In genomic region chr11:87760301-87761081, GRCm38 (mm10) we compare ENCODE assay signal across 9 mouse cellular contexts. TPM values are rescaled to one million over a fixed set of nuclear protein-coding genes. Genes with fewer than 3 reads are reported as not detected.
DNase-seq lines count a peak whose midpoint lies in the region; ATAC-seq and TF ChIP-seq lines count a peak whose summit lies in the region.
"Had no signal": no experiment of that assay in that cellular context is flagged by ENCODE, and none has a peak within 500 bp of the region (broad histone marks: within the 10 kb centered on the region; RNA-seq: fewer than 3 reads in every experiment).

Gene Tspoap1 (plus strand): TSS chr11:87760541.

- H3K9me3 ChIP-seq in stomach, embryonic 15.5 days: no peaks in the 10 kb centered on the region
- no peaks in the 10 kb centered on the region for H3K9me3 ChIP-seq in stomach, postnatal 0 days (ENCODE audit: control insufficient read depth, low read length)
- H3K9me3 ChIP-seq in forebrain, embryonic 12.5 days: no peaks in the 10 kb centered on the region
- no peaks in the 10 kb centered on the region for H3K9me3 ChIP-seq in midbrain, embryonic 13.5 days

- no peak for TF ChIP-seq CTCF in stomach, postnatal 0 days (IDR thresholded peaks at IDR 0.05; ENCODE audit: low read depth)

- peak within 1 kb of the TSS; percentile 13; the same call in 1 of the 2 replicates for H3K4me2 ChIP-seq in stomach, embryonic 15.5 days
- no peak within 1 kb of the TSS for H3K4me2 ChIP-seq in stomach, postnatal 0 days (replicated peaks; ENCODE audit: low read depth)
- H3K4me2 ChIP-seq in forebrain, embryonic 12.5 days: peak within 1 kb of the TSS; percentile 98
- peak within 1 kb of the TSS; percentile 94 for H3K4me2 ChIP-seq in midbrain, embryonic 13.5 days (replicated peaks)

- H3K36me3 ChIP-seq in stomach, embryonic 15.5 days: no peaks in the 10 kb centered on the region
- no peaks in the 10 kb centered on the region for H3K36me3 ChIP-seq in stomach, postnatal 0 days (ENCODE audit: control insufficient read depth, insufficient read depth, low read length)
- H3K36me3 ChIP-seq in forebrain, embryonic 12.5 days (replicated peaks): no peaks in the 10 kb centered on the region
- H3K36me3 ChIP-seq in midbrain, embryonic 13.5 days: no peaks in the 10 kb centered on the region

- no peak within 1 kb of the TSS for H3K27ac ChIP-seq in stomach, embryonic 15.5 days
- no peak within 1 kb of the TSS for H3K27ac ChIP-seq in stomach, postnatal 0 days (replicated peaks)
- peak within 1 kb of the TSS; percentile 63 for H3K27ac ChIP-seq in forebrain, embryonic 12.5 days
- H3K27ac ChIP-seq in midbrain, embryonic 13.5 days: peak within 1 kb of the TSS; percentile 90
- H3K27ac ChIP-seq: kidney, postnatal 0 days had no signal

- no peak within 1 kb of the TSS for H3K9ac ChIP-seq in stomach, embryonic 15.5 days
- H3K9ac ChIP-seq in stomach, postnatal 0 days (ENCODE audit: low read length): no peak within 1 kb of the TSS
- H3K9ac ChIP-seq in forebrain, embryonic 12.5 days: peak within 1 kb of the TSS; percentile 52
- peak within 1 kb of the TSS; percentile 84 for H3K9ac ChIP-seq in midbrain, embryonic 13.5 days (replicated peaks)

- no peak for DNase-seq in stomach, postnatal 0 days (ENCODE audit: low spot score)
- DNase-seq in layer of hippocampus, postnatal 36 days: peak; percentile 78 to 79
- peak; percentile 55 for DNase-seq in thymus, postnatal 25 days
- no peak for DNase-seq in ovary, postnatal 36 days (ENCODE audit: low spot score)
- DNase-seq in urinary bladder, adult 18-20 months (ENCODE audit: low spot score in 2 of 2): no peak

- no peak for TF ChIP-seq EP300 in stomach, postnatal 0 days (optimal IDR thresholded peaks at IDR 0.05)

- no peak for ATAC-seq in stomach, embryonic 15.5 days (ENCODE audit: insufficient read depth, low FRiP score, low read depth)
- ATAC-seq in stomach, postnatal 0 days (ENCODE audit: low FRiP score, low TSS enrichment): no peak
- peak; percentile 81 for ATAC-seq in forebrain, embryonic 12.5 days (ENCODE audit: low FRiP score)
- peak; percentile 80 for ATAC-seq in midbrain, embryonic 13.5 days

- 9% methylated on average over 23 of the region's 23 CpGs for WGBS in stomach, embryonic 15.5 days
- WGBS in stomach, postnatal 0 days: 9% methylated on average over 23 of the region's 23 CpGs
- 5% methylated on average over 23 of the region's 23 CpGs for WGBS in forebrain, embryonic 12.5 days
- WGBS in midbrain, embryonic 13.5 days: 4% methylated on average over 23 of the region's 23 CpGs

- H3K4me3 ChIP-seq in stomach, embryonic 15.5 days (replicated peaks): no peak within 1 kb of the TSS
- no peak within 1 kb of the TSS for H3K4me3 ChIP-seq in stomach, postnatal 0 days (ENCODE audit: low read depth, low read length)
- H3K4me3 ChIP-seq in forebrain, embryonic 12.5 days (replicated peaks): peak within 1 kb of the TSS; percentile 67
- H3K4me3 ChIP-seq in midbrain, embryonic 13.5 days (replicated peaks): peak within 1 kb of the TSS; percentile 69

- peaks cover 16% of the 10 kb centered on the region for H3K4me1 ChIP-seq in stomach, embryonic 15.5 days
- H3K4me1 ChIP-seq in stomach, postnatal 0 days (replicated peaks; ENCODE audit: control insufficient read depth, insufficient read depth): peaks cover 2% of the 10 kb centered on the region; the same call in 1 of the 2 replicates
- H3K4me1 ChIP-seq in forebrain, embryonic 12.5 days: peaks cover 57% of the 10 kb centered on the region
- peaks cover 54% of the 10 kb centered on the region for H3K4me1 ChIP-seq in midbrain, embryonic 13.5 days (replicated peaks)

- H3K27me3 ChIP-seq in stomach, embryonic 15.5 days (replicated peaks): peaks cover 54% of the 10 kb centered on the region
- H3K27me3 ChIP-seq in stomach, postnatal 0 days (ENCODE audit: control insufficient read depth, insufficient read depth, low read length): peaks cover 11% of the 10 kb centered on the region; the same call in 1 of the 2 replicates
- peaks cover 52% of the 10 kb centered on the region for H3K27me3 ChIP-seq in forebrain, embryonic 12.5 days
- H3K27me3 ChIP-seq in midbrain, embryonic 13.5 days: peaks cover 23% of the 10 kb centered on the region

RNA-seq across cellular contexts. Expression of gene Tspoap1, which starts in this region (rescaled TPM):
- polyA plus RNA-seq in stomach, embryonic 15.5 days (2015; fragmentation: Nextera tagmentation; extraction: Ambion mirVana): 2.0 and 2.8 TPM in 2 replicates
- polyA plus RNA-seq in stomach, postnatal 0 days (2015; fragmentation: Nextera tagmentation; extraction: Ambion mirVana): 0.56 and 0.70 TPM in 2 replicates
- polyA plus RNA-seq in forebrain, embryonic 12.5 days (2016; fragmentation: Nextera tagmentation; extraction: Ambion mirVana): 33.0 and 35.1 TPM in 2 replicates
- total RNA-seq in layer of hippocampus, postnatal 36 days (2021): 100 to 1,000 TPM; 146 to 163 TPM
- 41.1 and 48.7 TPM in 2 replicates for polyA plus RNA-seq in midbrain, embryonic 13.5 days (2015; fragmentation: Nextera tagmentation; extraction: Ambion mirVana)

Comparison
In these comparisons a context has a peak if more than half of its experiments do, and no peak if none do; other contexts are left out.
1. ATAC-seq: peak in forebrain, embryonic 12.5 days (single experiment) and midbrain, embryonic 13.5 days (single experiment); none in stomach, embryonic 15.5 days (single experiment) and stomach, postnatal 0 days (single experiment).
2. H3K27ac ChIP-seq: peak in forebrain, embryonic 12.5 days (single experiment) and midbrain, embryonic 13.5 days (single experiment); none in stomach, embryonic 15.5 days (single experiment) and stomach, postnatal 0 days (single experiment).
3. H3K4me3 ChIP-seq: peak in forebrain, embryonic 12.5 days (single experiment) and midbrain, embryonic 13.5 days (single experiment); none in stomach, embryonic 15.5 days (single experiment) and stomach, postnatal 0 days (single experiment).
4. H3K9ac ChIP-seq: peak in forebrain, embryonic 12.5 days (single experiment) and midbrain, embryonic 13.5 days (single experiment); none in stomach, embryonic 15.5 days (single experiment) and stomach, postnatal 0 days (single experiment).
5. DNase-seq: peak in layer of hippocampus, postnatal 36 days (2 of 2) and thymus, postnatal 25 days (single experiment); none in stomach, postnatal 0 days (single experiment), ovary, postnatal 36 days (single experiment) and urinary bladder, adult 18-20 months (0 of 2).